Mouse (Mus musculus): ENCODE data around the gene Sirpa. TPM values are rescaled to one million over a fixed set of nuclear protein-coding genes. Genes with fewer than 3 reads are reported as not detected.

Sirpa gene
- polyA plus RNA-seq, 1 experiment from 2014 or later = 22.5 TPM

DNA sequence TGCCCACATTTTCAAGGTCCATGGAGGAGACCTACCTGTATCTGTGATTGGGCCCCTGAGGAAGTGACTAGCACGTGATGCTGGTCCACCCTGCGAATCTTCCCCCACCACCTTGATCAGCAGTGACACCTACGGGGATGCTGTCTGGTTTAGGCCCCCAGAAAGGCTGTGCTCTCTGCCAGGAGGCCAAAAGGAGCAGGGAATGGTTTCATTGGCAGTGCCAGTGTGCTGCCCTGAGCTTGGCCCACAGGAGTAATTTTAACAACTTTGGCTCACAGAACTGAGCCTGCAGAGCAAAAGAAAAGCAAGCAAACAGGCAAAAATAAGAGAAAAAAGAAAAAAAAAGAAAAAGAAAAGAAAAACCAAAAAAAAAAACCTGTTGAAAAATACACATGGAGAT lies 13.2 kb downstream of the Sirpa start:
- DNase-seq (ENCODE audit: low spot score) = no peak

DNA sequence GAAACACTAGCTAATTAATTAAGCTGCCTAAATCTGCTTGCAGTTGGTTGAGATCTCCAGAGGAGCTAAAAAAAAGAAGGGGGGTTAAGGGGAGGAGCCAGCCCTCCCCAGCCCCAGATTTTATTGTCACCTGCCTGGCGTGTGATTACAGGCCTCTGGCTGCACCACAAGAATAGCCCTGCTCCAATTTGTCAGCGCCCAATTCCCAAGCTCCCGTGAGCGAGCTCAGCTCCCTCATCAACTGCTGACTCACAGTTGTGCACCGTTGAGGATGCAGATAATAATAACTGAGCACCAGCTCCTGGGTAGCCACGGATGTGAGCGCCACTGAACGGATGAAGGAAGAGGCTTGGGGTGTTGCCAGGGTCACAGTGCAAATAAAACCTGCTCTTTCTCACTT lies 13.6 kb downstream of the Sirpa start:
- DNase-seq (ENCODE audit: low spot score) = no peak

DNA sequence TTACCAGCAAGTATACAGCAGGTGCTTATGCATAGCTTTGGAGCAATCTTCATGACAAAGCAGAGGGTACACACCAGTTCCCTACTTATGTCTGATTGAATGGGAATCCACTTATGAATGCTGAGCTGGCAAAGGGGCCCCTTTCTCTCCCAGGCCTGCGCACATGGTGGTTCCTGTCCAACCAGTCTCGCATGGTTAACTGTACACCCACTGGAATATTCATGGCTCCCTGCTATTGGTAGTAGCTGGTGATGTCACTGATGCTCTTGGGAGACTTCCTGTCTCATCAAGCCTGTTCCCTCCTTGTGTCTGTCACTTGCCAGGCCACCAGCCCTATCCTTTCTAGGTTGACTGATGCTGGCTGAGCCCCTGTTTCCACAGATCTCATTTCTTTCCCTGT lies 14.3 kb downstream of the Sirpa start:
- no peak for DNase-seq (ENCODE audit: low spot score)

DNA sequence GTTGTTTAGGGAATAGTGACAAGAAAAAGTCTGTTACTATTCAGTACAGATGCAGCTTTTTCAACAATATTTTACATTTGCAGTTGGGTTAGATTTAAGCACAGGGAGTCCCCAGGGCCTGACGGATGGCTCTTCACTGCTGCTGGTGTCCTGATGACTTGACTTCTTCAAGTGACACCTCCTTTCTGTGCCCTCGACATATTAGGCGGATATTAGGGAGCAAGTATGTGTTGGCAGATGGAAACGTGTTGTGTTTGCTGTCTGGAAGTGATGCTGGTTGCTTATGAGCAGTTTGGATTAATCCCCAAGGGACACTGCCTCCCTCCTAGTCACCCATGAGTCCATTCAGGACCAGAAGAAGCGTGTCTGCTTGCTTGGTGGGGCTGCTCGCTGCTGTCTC lies 21.3 kb downstream of the Sirpa start:
- DNase-seq (ENCODE audit: low spot score) = no peak

DNA sequence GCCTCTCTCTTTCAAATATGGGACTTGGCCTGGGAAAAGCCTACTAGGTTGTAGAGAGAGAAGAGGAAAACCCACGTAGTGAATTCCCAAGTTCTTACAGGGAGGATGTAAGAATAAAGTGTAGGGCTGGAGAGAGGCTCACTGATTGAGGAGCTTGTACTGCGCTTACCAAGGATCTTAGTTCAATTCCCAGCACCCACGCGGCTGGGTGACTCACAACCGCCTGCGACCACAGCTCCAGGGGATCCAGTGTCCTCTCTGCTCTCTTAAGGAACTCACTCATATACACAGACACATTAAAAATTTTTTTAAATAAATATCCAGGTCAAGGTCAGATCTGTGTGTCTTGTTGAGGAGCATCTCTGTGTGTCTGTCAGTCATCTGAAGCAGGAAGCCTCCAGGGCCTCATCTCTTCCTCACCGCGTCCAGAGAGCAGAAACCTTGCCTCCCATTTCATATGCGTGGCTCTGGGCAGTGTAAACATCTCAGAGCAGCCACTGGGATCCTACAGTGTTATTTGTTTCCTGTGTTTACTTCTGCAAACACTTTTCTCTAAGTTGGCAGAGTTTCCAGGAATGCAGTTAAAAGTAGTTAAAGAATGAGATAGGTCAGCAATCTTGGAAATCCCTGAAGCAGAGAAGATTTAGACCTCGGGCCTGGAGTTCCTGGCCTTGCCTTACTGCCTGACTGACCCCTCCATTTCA lies 22.0 kb downstream of the Sirpa start:
- no peak for DNase-seq (ENCODE audit: low spot score)

DNA sequence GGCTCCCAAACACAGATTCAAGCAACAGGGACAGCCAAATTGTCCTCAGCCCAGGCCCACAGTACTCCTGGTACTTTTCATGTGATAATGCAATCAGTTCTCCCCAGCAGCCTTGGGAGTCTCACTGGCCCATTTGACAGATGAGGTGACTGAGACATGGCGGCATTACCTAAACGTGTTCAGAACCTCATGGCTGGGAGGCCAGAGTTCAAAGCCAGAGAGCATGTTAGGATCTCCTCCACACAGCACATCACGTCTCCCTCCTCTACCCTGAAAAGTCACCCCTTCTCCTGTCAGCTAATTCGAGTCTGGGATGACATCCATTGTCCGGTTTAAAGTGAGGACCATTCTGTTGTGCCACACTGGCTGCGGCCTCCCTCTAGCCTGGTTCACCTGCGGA lies 27.5 kb downstream of the Sirpa start:
- DNase-seq (ENCODE audit: low spot score) = no peak

DNA sequence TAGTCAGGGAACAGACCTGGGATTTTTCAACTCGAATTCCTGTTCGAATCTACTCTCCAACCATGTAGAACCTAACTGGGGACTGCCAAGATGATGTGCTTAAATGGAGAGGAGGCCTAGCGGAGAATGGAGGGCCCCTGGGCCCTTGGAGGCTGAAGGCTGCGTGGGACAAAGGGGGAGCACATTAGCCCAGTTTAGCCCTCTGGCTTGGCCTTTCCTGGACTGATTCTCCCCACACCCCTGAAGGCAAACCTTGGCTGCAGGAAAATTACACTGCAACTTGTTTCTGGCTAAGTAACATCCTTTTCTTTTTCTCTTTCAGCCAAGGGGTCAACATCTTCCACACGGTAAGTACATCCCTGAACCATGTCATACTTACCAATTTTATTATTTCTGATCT lies 28.2 kb downstream of the Sirpa start:
- DNase-seq (ENCODE audit: low spot score) = no peak

DNA sequence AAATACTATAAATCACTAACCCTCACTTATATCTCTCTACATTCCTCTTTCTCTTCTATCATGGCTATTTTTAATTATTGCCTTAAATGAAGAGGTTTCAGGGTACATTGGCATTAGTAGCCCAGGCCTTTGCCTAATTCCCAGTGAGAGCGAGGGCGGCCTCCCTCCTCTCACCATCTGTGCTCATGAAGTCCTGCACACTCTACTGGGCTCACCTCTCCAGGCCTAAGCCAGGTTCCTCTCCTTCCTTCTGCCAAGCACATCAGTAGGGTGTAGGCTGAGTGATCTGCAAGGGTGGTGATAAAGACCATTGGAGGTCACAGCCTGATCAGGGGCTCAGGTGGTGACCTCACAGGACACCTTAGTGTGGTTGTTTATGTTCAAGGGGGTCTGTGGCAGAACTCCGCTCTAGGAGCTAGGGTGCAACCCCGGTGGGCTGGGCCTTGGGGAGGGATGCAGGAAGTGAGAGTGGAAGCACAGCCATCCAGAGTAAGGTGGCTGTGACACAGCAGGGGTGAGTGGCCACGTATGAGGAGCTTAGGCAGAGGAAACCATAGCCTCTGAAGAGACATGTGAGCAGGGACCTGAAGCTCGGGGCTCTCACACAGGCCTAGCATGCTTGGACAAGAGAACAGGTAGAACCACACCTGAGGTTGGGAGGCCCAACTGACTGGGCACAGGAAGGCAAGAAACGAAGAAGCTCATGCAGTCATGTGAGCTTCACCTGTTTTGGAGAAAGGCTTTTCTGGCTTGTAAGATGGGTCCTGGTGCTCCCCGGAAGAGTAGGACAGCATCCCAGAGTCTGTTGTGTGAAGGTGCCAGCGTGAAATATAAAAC lies 29.2 kb downstream of the Sirpa start:
- no peak for DNase-seq (ENCODE audit: low spot score)

DNA sequence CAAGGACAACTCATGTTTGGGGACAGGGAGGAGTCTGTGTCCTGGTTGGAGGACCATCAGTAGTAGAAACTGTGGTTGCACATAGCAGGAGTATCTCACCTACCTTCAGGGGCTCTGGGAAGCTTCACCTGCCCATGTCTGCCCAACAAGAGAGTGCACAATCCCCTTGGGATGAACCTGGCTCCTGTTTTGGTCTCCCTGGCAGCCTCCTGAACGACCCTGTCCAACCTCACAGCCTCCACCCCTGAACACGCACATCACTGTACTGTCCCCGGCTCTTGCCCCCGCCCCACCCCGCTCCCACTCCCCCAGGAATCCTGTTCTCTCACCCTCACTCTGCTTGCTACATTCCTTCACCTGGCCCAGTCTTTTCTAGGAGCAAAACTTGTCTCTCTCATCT lies 30.3 kb downstream of the Sirpa start:
- no peak for DNase-seq (ENCODE audit: low spot score)

DNA sequence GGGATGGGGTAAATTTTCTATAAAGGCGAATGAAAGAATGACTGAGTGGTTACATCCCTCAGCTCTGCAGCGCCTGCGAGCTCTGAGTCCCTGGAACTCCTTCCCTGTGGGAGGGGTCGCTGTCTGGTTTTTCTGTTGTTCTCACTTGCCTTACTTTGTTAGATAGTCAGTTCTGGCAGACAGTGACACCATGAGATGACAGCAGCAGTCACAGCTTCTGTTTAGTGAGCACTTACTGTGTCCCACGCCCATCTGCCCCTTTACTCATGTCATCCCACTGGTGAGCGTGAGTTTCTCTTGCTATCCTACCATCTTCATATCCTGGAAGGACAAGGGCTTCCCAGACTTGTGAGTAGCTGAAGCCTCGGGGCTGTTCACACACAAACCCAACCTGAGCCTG lies 31.1 kb downstream of the Sirpa start:
- no peak for DNase-seq (ENCODE audit: low spot score)

DNA sequence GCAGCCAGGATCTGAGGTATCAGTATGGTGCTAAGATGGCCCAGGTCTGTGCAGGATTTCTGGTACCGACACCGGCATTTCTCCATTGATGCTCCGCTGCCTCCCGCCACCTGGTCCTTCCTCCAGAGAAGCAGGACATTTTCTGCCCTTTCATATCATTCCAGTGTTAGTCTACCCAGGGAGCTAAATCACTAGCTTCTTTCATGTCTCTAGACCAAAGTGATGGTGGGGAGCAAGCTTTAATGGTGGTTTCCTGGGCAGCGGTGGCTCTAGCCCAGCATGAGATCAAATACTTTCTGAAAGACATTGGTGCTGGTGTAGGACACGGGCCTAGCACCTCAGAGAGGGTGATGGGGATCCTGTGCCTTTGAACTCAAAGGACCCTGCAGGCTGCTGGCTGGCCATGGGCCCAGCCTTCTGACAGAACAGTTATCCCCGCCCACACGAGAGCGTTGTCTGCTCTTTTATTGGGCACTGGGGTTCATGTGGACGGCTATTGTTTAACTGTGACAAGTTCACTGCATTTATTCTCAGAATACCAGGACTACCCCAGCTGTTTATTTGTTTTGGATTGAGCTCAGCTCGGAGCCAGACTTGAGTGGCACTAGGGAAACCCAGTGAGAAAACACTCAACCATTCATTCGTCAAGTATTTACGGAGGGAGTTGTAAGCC lies 31.7 kb downstream of the Sirpa start:
- DNase-seq (ENCODE audit: low spot score) = no peak

DNA sequence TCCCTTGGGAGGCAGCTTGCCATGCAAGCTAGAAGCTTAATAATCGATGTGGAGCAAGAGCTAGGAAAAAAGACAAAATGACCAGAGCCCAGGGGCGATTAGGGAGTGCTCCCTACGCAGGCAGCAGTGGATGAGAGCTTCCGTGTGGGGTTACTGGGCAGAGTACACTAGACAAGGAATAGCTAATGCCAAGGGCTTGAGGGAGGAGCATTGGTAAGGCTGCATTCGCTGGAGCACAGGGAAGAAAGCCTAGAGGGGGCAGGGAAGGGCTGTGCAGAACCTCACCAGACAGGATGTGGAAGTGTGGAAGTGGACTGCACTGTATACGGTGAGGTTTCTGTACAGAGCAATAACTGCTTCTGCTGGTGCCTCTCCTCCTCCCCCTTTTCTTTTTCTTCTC lies 32.3 kb downstream of the Sirpa start:
- DNase-seq (ENCODE audit: low spot score) = no peak

DNA sequence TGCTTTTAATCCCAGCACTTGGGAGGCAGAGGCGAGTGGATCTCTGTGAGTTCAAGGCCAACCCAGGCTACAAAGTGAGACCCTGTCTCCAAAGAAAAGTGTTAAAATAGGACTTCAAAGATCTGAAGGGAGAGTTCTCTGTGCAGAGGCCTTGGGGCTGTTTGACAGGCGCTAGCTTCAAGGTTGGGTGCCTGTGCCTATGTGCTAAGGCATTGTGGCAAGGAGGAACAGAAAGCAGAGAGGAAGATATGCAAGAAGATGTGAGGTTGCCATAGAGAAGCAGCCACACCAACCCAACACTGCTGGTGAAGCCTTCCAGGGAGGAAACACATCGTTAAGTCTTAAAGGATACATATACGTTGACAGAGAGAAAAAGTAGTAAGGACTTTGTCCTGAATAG lies 33.2 kb downstream of the Sirpa start:
- no peak for DNase-seq (ENCODE audit: low spot score)

DNA sequence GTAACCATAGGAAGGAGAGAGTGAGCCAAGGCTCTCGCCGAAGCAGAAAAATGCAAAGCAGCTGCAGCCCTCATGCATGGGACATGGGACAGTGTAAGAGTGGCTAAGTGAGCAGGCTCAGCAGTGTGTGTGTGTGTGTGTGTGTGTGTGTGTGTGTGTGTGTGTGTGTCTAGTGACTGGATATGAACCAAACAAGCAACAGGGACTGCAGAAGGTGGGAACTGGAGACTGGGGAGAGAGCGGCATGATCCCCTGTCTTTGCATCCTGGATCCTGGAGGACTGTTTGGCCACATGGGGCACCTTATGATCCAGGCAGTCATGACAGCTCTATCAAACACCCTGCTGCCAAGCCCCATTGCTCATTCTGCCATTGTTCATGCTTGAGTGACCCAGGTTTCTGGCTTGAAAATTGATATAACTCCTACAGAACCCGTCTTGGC lies 34.0 kb downstream of the Sirpa start:
- DNase-seq (ENCODE audit: low spot score) = no peak

DNA sequence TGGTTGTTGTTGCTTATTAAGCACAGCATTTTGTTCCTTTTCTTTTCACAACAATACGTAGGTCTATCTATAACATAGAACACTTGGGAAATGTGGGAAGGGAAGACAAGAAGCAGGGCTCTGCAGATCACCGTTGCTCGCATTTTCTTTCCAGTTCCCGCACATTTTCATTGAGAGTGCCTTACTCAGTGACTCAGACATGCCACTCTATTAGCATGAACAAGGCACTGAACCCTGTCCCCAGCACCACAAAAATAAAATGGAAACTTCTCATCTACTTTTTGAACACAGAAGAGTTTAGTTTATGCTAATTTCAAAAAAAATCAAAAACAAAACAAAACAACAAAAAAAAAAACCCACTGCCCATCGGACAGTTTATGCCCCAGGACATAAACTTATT lies 34.5 kb downstream of the Sirpa start:
- no peak for DNase-seq (ENCODE audit: low spot score)

DNA sequence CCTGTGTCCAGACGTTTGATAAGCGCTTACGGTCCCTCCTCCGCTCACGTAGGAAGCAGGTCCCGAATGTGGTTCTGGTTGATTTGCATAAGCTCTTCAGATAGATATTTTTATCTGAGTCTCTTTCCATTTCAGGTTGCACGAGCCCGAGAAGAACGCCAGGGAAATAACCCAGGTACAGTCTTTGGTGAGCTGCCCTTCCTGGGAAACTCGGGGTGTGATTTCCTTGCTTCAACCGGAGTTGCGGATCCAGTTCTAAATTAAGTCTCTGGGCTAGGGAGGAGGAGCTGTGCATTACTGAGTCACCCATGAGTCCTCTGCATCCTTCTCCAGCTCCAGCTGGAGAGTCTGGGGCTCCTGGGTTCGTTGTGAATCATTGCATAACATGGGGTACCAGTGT lies 35.2 kb downstream of the Sirpa start:
- DNase-seq (ENCODE audit: low spot score) = no peak

DNA sequence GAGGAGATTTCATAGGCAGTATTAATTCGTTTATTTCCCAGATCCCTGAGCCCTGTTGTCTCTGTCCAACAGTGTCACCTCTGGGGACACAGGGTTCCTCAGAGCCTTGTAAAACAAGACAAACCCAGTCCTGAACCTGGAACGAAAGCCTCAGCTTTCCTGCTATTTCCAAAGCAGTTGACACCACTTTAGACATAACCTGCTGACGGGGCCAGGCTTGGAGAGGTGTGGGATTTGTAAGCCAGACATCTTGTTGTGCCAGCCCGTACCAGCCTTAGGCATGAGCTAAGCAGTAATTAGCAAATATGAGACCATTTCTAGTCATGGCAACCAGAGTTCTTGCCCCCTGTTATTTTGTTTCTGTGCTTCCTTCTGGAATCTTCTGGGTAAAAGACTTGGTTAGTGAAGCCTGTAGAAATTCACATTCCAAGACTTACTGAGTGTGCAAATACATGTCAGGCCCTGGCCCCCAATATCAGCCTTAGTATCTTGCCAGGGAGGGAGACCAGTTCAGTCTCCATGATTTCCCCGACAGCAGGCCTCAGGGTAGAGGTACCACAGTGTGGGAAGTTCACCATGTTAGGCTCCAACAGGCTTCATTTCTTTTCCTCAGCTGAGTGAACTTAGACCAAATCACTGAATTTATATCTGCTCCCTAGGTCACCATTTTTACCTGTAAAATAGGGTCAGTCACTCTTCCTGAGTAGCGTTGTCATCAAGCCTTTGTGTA lies 36.0 kb downstream of the Sirpa start:
- no peak for DNase-seq (ENCODE audit: low spot score)

DNA sequence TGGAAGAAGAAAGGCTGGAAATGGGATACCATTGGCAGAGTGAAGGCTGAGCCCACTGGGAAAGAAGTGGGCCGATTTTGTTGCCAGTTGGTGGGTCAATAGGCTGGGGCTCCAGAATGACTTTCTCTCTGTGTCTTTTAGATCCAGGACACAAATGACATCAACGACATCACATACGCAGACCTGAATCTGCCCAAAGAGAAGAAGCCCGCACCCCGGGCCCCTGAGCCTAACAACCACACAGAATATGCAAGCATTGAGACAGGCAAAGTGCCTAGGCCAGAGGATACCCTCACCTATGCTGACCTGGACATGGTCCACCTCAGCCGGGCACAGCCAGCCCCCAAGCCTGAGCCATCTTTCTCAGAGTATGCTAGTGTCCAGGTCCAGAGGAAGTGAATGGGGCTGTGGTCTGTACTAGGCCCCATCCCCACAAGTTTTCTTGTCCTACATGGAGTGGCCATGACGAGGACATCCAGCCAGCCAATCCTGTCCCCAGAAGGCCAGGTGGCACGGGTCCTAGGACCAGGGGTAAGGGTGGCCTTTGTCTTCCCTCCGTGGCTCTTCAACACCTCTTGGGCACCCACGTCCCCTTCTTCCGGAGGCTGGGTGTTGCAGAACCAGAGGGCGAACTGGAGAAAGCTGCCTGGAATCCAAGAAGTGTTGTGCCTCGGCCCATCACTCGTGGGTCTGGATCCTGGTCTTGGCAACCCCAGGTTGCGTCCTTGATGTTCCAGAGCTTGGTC lies 37.3 kb downstream of the Sirpa start:
- no peak for DNase-seq (ENCODE audit: low spot score)

DNA sequence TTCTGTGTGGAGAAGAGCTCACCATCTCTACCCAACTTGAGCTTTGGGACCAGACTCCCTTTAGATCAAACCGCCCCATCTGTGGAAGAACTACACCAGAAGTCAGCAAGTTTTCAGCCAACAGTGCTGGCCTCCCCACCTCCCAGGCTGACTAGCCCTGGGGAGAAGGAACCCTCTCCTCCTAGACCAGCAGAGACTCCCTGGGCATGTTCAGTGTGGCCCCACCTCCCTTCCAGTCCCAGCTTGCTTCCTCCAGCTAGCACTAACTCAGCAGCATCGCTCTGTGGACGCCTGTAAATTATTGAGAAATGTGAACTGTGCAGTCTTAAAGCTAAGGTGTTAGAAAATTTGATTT lies 37.9 kb downstream of the Sirpa start:
- DNase-seq (ENCODE audit: low spot score) = no peak

DNA sequence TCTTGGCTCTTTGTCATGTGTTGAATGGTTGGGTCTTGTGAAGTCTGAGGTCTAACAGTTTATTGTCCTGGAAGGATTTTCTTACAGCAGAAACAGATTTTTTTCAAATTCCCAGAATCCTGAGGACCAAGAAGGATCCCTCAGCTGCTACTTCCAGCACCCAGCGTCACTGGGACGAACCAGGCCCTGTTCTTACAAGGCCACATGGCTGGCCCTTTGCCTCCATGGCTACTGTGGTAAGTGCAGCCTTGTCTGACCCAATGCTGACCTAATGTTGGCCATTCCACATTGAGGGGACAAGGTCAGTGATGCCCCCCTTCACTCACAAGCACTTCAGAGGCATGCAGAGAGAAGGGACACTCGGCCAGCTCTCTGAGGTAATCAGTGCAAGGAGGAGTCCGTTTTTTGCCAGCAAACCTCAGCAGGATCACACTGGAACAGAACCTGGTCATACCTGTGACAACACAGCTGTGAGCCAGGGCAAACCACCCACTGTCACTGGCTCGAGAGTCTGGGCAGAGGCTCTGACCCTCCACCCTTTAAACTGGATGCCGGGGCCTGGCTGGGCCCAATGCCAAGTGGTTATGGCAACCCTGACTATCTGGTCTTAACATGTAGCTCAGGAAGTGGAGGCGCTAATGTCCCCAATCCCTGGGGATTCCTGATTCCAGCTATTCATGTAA lies 38.5 kb downstream of the Sirpa start:
- no peak for DNase-seq (ENCODE audit: low spot score)

DNA sequence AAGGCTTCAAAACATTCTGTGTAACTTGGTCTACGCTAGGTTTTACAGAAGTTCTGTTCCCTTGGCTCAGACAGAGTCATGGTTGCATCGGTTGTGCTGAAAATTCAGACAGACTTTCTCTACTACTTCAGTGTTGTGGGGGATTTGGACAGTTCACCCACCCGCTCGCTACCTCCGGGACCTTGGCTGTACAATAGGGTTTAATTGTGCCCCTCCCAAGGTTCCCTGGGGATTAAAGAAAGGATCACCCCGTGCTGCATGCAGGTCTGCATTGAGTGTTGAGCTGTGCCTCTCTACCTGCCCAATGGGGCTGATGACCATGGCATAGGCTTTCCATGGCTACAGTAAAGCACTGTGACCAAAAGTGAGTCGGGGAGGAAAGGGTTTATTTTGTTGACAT lies 39.7 kb downstream of the Sirpa start:
- DNase-seq (ENCODE audit: low spot score) = no peak
